Mouse (Mus musculus): ENCODE measurements around the gene Smad6. TPM values are rescaled to one million over a fixed set of nuclear protein-coding genes. Genes with fewer than 3 reads are reported as not detected.

Gene Smad6
- polyA plus RNA-seq, 1 experiment from 2014 or later, result 2.0 TPM

DNA sequence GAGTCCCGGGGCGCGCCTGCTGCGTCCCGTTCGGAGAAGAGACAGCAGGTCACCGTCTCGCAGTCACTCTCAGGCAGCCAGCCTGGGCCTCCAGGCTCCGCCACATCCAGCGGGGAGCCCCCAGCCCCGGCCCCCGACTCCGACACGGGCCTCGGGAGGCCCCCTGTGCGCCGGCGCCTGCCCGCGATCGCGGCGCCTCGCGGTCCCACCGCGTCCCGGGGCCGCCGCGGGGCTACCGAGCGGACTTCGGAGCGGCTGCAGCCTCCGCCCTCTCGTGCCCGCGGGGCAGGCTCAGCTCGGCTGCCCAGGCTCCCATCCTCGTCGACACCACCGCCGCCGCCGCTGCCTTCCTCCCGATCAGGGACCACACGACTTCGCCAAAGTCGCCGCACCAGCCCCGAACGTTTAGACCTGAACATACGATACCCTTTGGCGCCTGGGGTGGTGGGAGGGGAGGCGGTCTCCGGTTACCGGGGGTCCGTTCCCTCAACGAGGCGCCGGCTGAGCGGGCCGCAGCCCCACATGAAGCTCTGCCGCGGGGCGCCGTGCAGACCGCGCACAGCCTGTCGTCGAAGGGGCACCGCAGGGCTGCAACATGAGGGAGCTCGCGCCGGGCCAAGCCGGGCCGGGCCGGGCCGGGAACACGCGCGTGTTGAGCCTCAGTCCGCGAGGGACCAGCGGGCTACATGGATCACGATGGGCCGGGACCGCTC is 1.1 kb downstream of the Smad6 start:
- H3K27me3 ChIP-seq, result peaks cover 19% of the 10 kb centered on the region
- H3K4me1 ChIP-seq, result peaks cover 70% of the 10 kb centered on the region
- ATAC-seq (replicated peaks), result no peak
- H3K4me2 ChIP-seq (replicated peaks), result peak overlapping the region; percentile 88
- H3K9ac ChIP-seq (replicated peaks), result peak overlapping the region; percentile 60
- under 1% methylated on average over 89 of the region's 89 CpGs for WGBS
- peak overlapping the region; percentile 53 for H3K27ac ChIP-seq (replicated peaks)
- peak overlapping the region; percentile 55 for H3K4me3 ChIP-seq
- no peaks in the 10 kb centered on the region for H3K36me3 ChIP-seq
- H3K9me3 ChIP-seq, result no peaks in the 10 kb centered on the region

DNA sequence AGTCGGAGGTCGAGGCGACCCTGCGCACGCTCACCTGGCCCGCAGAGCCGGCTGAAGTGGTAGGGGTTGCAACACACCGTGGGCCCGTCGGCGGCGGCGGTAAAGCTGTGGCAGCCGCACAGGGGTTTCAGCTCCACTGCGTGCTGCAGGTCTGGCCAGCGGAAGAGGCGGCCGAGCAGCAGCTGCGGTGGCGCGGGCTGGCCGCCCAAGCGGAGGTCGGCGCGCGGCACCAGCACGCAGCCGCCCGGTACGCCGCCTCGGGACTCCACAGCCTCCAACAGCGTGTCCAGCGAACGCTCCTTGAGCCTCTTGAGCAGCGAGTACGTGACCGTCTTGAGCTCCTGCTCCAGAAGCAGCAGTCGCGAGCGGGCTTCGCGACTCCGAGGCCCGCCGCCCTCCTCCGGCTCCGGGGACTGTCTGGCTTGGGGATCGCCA is 1.7 kb downstream of the Smad6 start:
- Histone ChIP-seq H3K9ac (replicated peaks) (peak overlapping the region; percentile 60), H3K4me3 (peak overlapping the region; percentile 55), H3K4me1 (peaks cover 70% of the 10 kb centered on the region), H3K36me3 (no peaks in the 10 kb centered on the region), H3K27ac (replicated peaks) (peak overlapping the region; percentile 13; the same call in 1 of the 2 replicates), H3K4me2 (replicated peaks) (peak overlapping the region; percentile 88), H3K9me3 (no peaks in the 10 kb centered on the region), H3K27me3 (peaks cover 19% of the 10 kb centered on the region)
- WGBS, result under 1% methylated on average over 49 of the region's 50 CpGs
- no peak for ATAC-seq (replicated peaks)

- Histone ChIP-seq H3K27me3 (peaks cover 19% of the 10 kb centered on the region), H3K4me3 (peak overlapping the region; percentile 55), H3K9me3 (no peaks in the 10 kb centered on the region), H3K27ac (replicated peaks) (no peak overlapping the region), H3K9ac (replicated peaks) (no peak overlapping the region), H3K4me1 (peaks cover 70% of the 10 kb centered on the region), H3K36me3 (no peaks in the 10 kb centered on the region), H3K4me2 (replicated peaks) (peak overlapping the region; percentile 88)
- 11% methylated on average over 10 of the region's 10 CpGs for WGBS
- ATAC-seq (replicated peaks), result no peak
Measured at GRCm38 (mm10) chr9:64019036-64019886, 2.6 kb downstream of the Smad6 start.

DNA sequence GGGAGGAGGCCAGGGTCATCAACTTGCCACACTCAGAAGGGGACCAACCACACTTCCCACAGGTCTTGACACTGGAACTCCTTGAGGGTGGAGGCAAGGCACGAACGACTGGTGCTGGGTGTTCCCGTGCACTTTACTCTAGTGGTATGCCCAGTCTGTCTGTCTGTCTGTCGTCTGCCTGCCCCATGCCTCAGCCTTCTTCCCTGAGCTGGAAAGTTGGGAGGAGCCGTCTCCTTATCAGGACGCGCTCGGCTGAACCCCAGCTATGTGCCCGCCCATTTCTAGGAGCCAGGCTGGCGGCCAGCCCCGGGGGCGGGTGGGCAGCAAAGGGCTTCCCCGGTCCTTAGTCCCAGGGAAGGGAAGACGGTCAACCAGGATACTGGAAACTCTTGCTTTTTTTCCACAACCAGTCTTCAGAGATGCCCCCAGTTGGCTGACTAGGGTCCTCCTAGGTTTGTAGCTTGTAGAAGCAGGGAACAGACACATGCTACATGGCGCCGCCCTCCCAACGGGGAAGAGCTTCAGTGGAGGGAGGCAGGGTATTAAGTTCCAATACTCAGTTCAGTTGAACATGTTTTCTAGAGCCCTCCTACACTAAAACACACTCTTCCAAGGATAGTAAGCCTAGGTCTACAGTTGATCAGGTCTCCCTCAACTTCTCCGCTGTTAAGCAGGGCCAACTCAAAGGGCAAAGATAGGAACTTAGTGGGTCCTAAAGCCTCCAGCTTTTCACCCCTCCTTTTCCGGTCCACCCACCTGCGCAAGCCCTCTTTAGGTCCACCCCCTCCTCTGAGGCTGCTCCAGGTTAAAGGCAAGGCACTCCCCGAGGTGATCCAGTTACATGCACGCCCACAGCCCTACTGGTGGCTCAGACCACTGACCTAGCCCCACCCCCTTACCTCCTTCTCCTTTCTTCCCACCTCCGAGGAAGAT is 3.7 kb downstream of the Smad6 start:
- ATAC-seq (replicated peaks), result no peak
- Histone ChIP-seq H3K4me3 (peak overlapping the region; percentile 55), H3K9ac (replicated peaks) (no peak overlapping the region), H3K27me3 (peaks cover 19% of the 10 kb centered on the region), H3K4me2 (replicated peaks) (peak overlapping the region; percentile 88), H3K4me1 (peaks cover 66% of the 10 kb centered on the region), H3K9me3 (no peaks in the 10 kb centered on the region), H3K36me3 (no peaks in the 10 kb centered on the region), H3K27ac (replicated peaks) (peak overlapping the region; percentile 33; the same call in 1 of the 2 replicates)
- 6% methylated on average over 23 of the region's 23 CpGs for WGBS

GRCm38 (mm10) chr9:64016648-64017400 is 5.0 kb downstream of the Smad6 start:
- peaks cover 19% of the 10 kb centered on the region for H3K27me3 ChIP-seq
- no peaks in the 10 kb centered on the region for H3K36me3 ChIP-seq
- no peak for ATAC-seq (replicated peaks)
- H3K27ac ChIP-seq (replicated peaks), result no peak overlapping the region
- peaks cover 53% of the 10 kb centered on the region for H3K4me1 ChIP-seq
- H3K9me3 ChIP-seq, result no peaks in the 10 kb centered on the region
- peak overlapping the region; percentile 88 for H3K4me2 ChIP-seq (replicated peaks)
- peak overlapping the region; percentile 26 for H3K4me3 ChIP-seq
- 2% methylated on average over 25 of the region's 25 CpGs for WGBS
- peak overlapping the region; percentile 17; the same call in 1 of the 2 replicates for H3K9ac ChIP-seq (replicated peaks)

GRCm38 (mm10) chr9:64016092-64016491 is 5.8 kb downstream of the Smad6 start:
- H3K36me3 ChIP-seq, result peaks cover 6% of the 10 kb centered on the region; the same call in 1 of the 2 replicates
- H3K4me3 ChIP-seq, result no peak overlapping the region
- peaks cover 17% of the 10 kb centered on the region for H3K27me3 ChIP-seq
- no peaks in the 10 kb centered on the region for H3K9me3 ChIP-seq
- no peak overlapping the region for H3K9ac ChIP-seq (replicated peaks)
- H3K27ac ChIP-seq (replicated peaks), result no peak overlapping the region
- 38% methylated on average over 7 of the region's 7 CpGs for WGBS
- H3K4me2 ChIP-seq (replicated peaks), result no peak overlapping the region
- peaks cover 46% of the 10 kb centered on the region for H3K4me1 ChIP-seq
- no peak for ATAC-seq (replicated peaks)

DNA sequence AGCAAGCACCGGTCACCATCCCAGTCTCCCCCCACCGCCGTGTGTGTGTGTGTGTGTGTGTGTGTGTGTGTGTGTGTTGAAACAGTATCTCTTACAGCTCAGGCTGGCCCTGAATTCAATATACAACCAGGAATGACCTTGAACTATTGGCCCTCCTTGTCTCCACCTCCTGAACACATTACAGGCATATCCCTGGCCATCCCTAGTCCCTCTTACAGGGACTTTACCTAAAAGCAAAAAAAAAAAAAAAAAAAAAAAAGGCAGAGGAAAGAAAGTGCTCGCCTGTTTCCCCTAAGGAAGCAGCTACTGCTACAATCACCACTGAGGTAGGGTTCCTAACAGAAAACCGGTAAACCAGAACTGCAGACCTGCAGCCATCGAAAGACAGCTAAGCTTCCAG is 7.1 kb downstream of the Smad6 start:
- ATAC-seq (replicated peaks), result no peak
- H3K4me1 ChIP-seq, result peaks cover 33% of the 10 kb centered on the region

DNA sequence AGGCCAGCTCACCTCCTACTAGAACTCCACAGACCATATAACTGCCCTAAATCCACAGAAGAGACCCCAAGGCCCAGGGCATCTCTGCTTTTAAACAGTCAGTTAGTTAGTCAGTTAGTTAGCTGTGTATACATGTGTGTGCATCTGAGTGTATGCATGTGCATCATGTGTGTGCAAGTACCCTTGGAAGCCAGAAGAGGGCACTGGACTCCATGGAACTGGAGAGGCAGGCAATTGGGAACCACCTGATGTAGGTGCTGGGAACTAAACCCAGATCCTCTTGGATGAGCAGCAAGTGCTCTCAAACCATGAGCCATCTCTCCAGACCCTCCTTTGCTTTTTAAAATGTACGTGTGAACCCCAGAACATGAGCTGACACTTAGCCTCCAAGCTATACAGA is 10.5 kb downstream of the Smad6 start:
- H3K9ac ChIP-seq (replicated peaks), result no peak overlapping the region
- H3K4me1 ChIP-seq, result no peaks in the 10 kb centered on the region
- no peak overlapping the region for H3K4me2 ChIP-seq (replicated peaks)
- no peak overlapping the region for H3K27ac ChIP-seq (replicated peaks)
- peaks cover 6% of the 10 kb centered on the region; the same call in 1 of the 2 replicates for H3K36me3 ChIP-seq
- no peak overlapping the region for H3K4me3 ChIP-seq
- ATAC-seq (replicated peaks), result no peak
- no peaks in the 10 kb centered on the region for H3K27me3 ChIP-seq
- no peaks in the 10 kb centered on the region for H3K9me3 ChIP-seq
- 100% methylated on average over 1 of the region's 1 CpGs for WGBS

More for the DNA sequence above, 7.1 kb downstream of the Smad6 start:
- Histone ChIP-seq H3K9ac (replicated peaks) (no peak overlapping the region), H3K27ac (replicated peaks) (no peak overlapping the region), H3K36me3 (peaks cover 6% of the 10 kb centered on the region; the same call in 1 of the 2 replicates), H3K4me3 (no peak overlapping the region), H3K9me3 (no peaks in the 10 kb centered on the region), H3K27me3 (peaks cover 15% of the 10 kb centered on the region), H3K4me2 (replicated peaks) (no peak overlapping the region)
- WGBS, result 73% methylated on average over 6 of the region's 6 CpGs

DNA sequence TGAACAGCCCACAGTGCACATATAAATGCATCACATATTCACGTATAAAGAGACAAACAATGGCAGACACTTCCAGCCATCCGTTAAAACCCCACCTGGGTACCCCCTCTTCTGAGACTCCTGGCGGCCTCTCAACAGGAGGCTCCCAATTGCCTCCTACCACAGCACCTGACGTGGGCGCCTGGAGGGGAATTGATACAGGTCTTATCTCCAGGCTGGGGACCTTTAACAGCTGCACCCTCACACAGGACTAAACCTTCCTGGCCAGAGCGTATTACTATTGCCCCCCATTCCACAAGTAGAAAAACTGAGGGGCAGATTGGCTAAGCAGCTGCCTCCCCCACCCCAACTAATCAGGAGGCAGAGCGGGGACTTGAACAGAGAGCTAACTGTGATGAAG is 18.9 kb downstream of the Smad6 start:
- no peak overlapping the region for H3K9ac ChIP-seq (replicated peaks)
- H3K27ac ChIP-seq (replicated peaks), result no peak overlapping the region
- 78% methylated on average over 7 of the region's 7 CpGs for WGBS
- no peak overlapping the region for H3K4me2 ChIP-seq (replicated peaks)
- no peaks in the 10 kb centered on the region for H3K27me3 ChIP-seq
- H3K9me3 ChIP-seq, result no peaks in the 10 kb centered on the region
- no peak overlapping the region for H3K4me3 ChIP-seq
- no peak for ATAC-seq (replicated peaks)
- H3K36me3 ChIP-seq, result no peaks in the 10 kb centered on the region
- peaks cover 15% of the 10 kb centered on the region; the same call in 1 of the 2 replicates for H3K4me1 ChIP-seq

DNA sequence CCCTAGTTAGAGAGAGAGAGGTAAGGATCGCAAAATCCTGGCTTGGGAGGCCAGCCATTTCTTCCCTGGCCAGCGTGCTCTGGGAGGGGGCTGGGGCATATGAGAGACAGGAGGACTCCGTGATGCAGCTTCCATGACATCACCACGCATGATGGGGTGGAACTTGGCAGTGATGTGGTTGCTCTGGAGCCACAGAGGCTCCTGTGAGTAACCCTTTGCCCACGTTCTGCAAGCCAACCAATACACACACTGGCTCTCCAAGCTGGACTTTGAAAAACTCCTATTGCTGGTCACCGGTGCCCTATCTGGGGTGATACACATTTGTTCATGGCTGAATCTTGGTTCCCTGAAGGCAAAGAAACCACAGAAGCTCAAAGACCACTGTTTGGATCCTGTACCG is 20.8 kb downstream of the Smad6 start:
- 65% methylated on average over 7 of the region's 7 CpGs for WGBS
- ATAC-seq (replicated peaks), result no peak

DNA sequence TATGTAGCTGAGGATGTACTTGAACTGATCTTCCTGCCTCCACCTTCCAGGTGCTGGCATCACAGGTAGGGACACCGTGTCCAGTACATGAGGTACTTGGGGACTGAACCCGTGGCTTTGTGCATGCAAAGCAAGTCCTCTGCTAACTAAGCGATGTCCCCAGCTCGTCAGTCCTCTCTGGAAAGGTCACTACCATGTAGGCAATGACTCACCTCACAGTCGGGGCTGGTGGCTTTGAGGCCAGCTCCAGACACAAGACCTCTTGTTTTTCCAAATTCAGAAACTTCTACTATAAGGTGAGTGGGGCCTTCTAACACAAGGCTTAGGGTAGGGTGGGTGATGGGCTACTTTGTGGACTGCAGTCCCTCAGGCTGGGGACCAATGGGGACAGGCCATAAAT is 21.8 kb downstream of the Smad6 start:
- no peaks in the 10 kb centered on the region for H3K36me3 ChIP-seq
- H3K4me3 ChIP-seq, result no peak overlapping the region
- no peaks in the 10 kb centered on the region for H3K9me3 ChIP-seq
- ATAC-seq (replicated peaks), result no peak
- H3K27me3 ChIP-seq, result no peaks in the 10 kb centered on the region
- peaks cover 21% of the 10 kb centered on the region; the same call in 1 of the 2 replicates for H3K4me1 ChIP-seq
- H3K27ac ChIP-seq (replicated peaks), result no peak overlapping the region
- no peak overlapping the region for H3K4me2 ChIP-seq (replicated peaks)
- H3K9ac ChIP-seq (replicated peaks), result no peak overlapping the region
- 87% methylated on average over 5 of the region's 5 CpGs for WGBS

More for the DNA sequence above, 20.8 kb downstream of the Smad6 start:
- no peak overlapping the region for H3K9ac ChIP-seq (replicated peaks)
- no peak overlapping the region for H3K27ac ChIP-seq (replicated peaks)
- no peaks in the 10 kb centered on the region for H3K36me3 ChIP-seq
- H3K27me3 ChIP-seq, result no peaks in the 10 kb centered on the region
- peaks cover 21% of the 10 kb centered on the region; the same call in 1 of the 2 replicates for H3K4me1 ChIP-seq
- H3K9me3 ChIP-seq, result no peaks in the 10 kb centered on the region
- no peak overlapping the region for H3K4me3 ChIP-seq
- H3K4me2 ChIP-seq (replicated peaks), result no peak overlapping the region

Measured in forebrain, embryonic 15.5 days (tissue).